Mouse (Mus musculus) kidney, adult 2 months (tissue): ENCODE data around the gene Gm6993.

ENCODE experiments used
- CTCF ChIP-seq: fragments of 200-500 bp; conservative IDR thresholded peaks from 2 replicates; pipeline ENCODE4 v1.5.1; 2011; ENCODE audit warnings: low read depth, mild to moderate bottlenecking, control low read depth, low read length, moderate library complexity, mixed read lengths; ENCODE audit not compliant: insufficient read depth, insufficient read length
- POLR2A ChIP-seq: fragments of 200-500 bp; IDR thresholded peaks from one replicate; pipeline ENCODE4 v1.6.1; 2011; ENCODE audit warnings: low read depth, low read length, control low read depth

DNA sequence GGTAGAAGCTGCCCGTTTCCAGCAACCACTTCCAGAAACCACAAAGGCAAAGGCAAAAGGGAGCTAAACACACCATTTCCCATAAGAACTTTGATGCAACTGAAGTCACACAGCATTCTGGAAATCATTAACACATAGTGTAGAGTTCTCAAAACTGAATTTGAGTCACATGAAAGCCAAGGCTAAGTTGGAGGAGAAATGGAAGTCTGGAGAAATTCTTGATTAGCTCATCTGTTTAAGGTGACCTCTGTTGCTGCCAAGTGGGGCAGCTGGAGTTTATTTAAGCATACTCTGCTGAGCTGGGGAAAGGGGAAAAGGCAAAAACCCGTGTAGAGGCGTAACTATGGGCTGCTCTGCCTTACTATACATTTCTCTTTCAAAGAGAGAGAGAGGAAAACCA, 21.8 kb upstream of the Gm6993 start:
- TF ChIP-seq CTCF (no peak), POLR2A (no peak)
